Mouse (Mus musculus) midbrain, postnatal 0 days (tissue): ENCODE results near the gene Nudt3. TPM values are rescaled to one million over a fixed set of nuclear protein-coding genes. Genes with fewer than 3 reads are reported as not detected.
A peak's percentile ranks its signal among the peaks of the same experiment; 100 is the strongest.

Experiments
- ATAC-seq: fragments of 200-750 bp; cut with Nextera tagmentation; 2 replicates; pipeline ENCODE4 v1.8.0; 2017; ENCODE audit warnings: moderate number of reproducible peaks, mild to moderate bottlenecking, moderate TSS enrichment, moderate library complexity; ENCODE audit not compliant: low FRiP score
- DNase-seq: peaks from one replicate; pipeline ENCODE4 v3.0.0-alpha.2; 2015; ENCODE audit warnings: low spot score
- H3K27ac ChIP-seq: fragments of 300-500 bp; sonication (generic); 2 replicates; pipeline ENCODE4 v1.5.1; 2014; ENCODE audit warnings: low read depth, mild to moderate bottlenecking, low read length, mixed read lengths
- H3K27me3 ChIP-seq: fragments of 300-500 bp; sonication (generic); 2 replicates; pipeline ENCODE4 v1.6.1; 2014; ENCODE audit warnings: low read length, control low read depth, mixed read lengths; ENCODE audit not compliant: insufficient read depth
- H3K36me3 ChIP-seq: fragments of 300-500 bp; sonication (generic); 2 replicates; pipeline ENCODE4 v1.6.1; 2014; ENCODE audit warnings: low read length, control low read depth, mixed read lengths; ENCODE audit not compliant: insufficient read depth
- H3K4me1 ChIP-seq: fragments of 300-500 bp; sonication (generic); 2 replicates; pipeline ENCODE4 v1.6.1; 2014; ENCODE audit warnings: mild to moderate bottlenecking, control low read depth, antibody characterized with exemption, low read length, mixed read lengths; ENCODE audit not compliant: insufficient read depth
- H3K4me2 ChIP-seq: fragments of 300-500 bp; sonication (generic); 2 replicates; pipeline ENCODE4 v1.6.1; 2014; ENCODE audit warnings: low read depth, mild to moderate bottlenecking, low read length, mixed read lengths; ENCODE audit not compliant: poor library complexity, severe bottlenecking
- H3K4me3 ChIP-seq: fragments of 300-500 bp; sonication (generic); 2 replicates; pipeline ENCODE4 v1.5.1; 2014; ENCODE audit warnings: low read depth, mild to moderate bottlenecking, low read length, moderate library complexity
- H3K9ac ChIP-seq: fragments of 300-500 bp; sonication (generic); replicated peaks from 2 replicates; pipeline ENCODE4 v1.6.1; 2014; ENCODE audit warnings: mild to moderate bottlenecking, low read length, moderate library complexity, mixed read lengths; ENCODE audit not compliant: poor library complexity, severe bottlenecking
- H3K9me3 ChIP-seq: fragments of 300-500 bp; sonication (generic); 2 replicates; pipeline ENCODE4 v1.6.1; 2016; ENCODE audit warnings: low read length, control low read depth
- CTCF ChIP-seq: IDR thresholded peaks from 2 replicates; pipeline ENCODE4 v1.5.1; 2016; ENCODE audit warnings: antibody characterized with exemption, mild to moderate bottlenecking
- WGBS: fragments of 180-500 bp; shearing (Covaris S2); extraction: QIAGEN DNeasy Blood & Tissue Kit; methylation state at CpG from one replicate; pipeline ENCODE4 v1.1.7; 2014; 5-methylcytosine and 5-hydroxymethylcytosine counted together
- polyA plus RNA-seq: library from polyadenylated mRNA; unstranded; fragments of >200 nt; fragmentation: Nextera tagmentation; extraction: Ambion mirVana; gene quantifications from 2 replicates; pipeline ENCODE4 v1.2.1, GENCODE M21; 2015
- total RNA-seq: library from RNA; depleted of rRNA; stranded (reverse); fragments of >200 nt; gene quantifications from 2 replicates; pipeline ENCODE4 v1.2.3, GENCODE M21; 2014

The Nudt3 gene
- total and polyA plus RNA-seq, 2 experiments from 2014 or later: 203 to 280 TPM

DNA sequence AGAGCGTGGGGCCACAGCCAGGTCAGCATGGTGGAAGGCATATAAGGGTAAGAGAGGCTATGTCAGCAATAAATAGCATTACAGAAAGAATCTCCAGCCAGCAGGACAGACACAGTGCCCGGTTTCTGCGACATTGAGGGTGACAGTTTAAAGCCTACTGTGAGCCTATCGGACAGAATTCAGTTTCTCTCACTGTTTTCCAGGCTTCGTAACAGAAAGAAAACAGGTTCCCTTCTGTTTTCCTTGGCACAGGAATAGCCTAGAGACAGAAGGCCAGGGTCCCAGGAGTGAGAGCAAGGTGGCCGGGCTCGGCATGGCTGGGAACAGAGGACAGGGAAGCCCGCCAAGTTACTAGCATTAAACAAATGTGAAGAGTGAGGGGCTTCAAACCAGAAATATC is 43.5 kb downstream of the Nudt3 start:
- peak; percentile 66 for DNase-seq
- Histone ChIP-seq H3K36me3 (peaks cover 39% of the 10 kb centered on the region), H3K9me3 (no peaks in the 10 kb centered on the region), H3K4me3 (no peak overlapping the region), H3K27me3 (no peaks in the 10 kb centered on the region), H3K9ac (no peak overlapping the region), H3K27ac (no peak overlapping the region), H3K4me2 (no peak overlapping the region), H3K4me1 (no peaks in the 10 kb centered on the region)
- TF ChIP-seq CTCF: no peak
- ATAC-seq: no peak
- WGBS: 81% methylated on average over 8 of the region's 8 CpGs

DNA sequence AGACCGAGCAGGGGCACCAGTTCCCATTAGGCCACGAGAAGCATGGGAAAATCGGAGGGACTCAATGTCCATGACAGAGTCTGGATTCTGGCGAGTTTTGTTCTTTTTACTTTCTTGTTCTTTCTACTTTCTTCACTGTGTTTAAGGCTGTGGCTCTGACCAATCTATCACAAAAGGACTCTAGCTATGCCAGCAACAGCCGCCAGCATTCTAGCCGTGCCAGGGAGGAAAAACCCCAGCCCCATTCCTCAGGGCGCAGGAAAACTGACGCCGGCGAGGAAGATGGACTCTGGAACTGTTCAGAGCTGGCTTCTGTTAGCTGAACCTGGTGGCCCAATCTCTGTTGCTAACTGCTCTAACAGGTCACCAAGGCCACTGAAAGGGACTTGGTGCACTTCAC is 44.8 kb downstream of the Nudt3 start:
- no peak for TF ChIP-seq CTCF
- Histone ChIP-seq H3K4me1 (no peaks in the 10 kb centered on the region), H3K36me3 (peaks cover 39% of the 10 kb centered on the region), H3K4me2 (no peak overlapping the region), H3K27me3 (no peaks in the 10 kb centered on the region), H3K9me3 (no peaks in the 10 kb centered on the region), H3K4me3 (no peak overlapping the region), H3K27ac (0 out of 2 replicates have a peak overlapping the region, but pooled peaks have one; percentile 44), H3K9ac (no peak overlapping the region)
- 89% methylated on average over 10 of the region's 10 CpGs for WGBS
- no peak for ATAC-seq
- peak; percentile 58 for DNase-seq

DNA sequence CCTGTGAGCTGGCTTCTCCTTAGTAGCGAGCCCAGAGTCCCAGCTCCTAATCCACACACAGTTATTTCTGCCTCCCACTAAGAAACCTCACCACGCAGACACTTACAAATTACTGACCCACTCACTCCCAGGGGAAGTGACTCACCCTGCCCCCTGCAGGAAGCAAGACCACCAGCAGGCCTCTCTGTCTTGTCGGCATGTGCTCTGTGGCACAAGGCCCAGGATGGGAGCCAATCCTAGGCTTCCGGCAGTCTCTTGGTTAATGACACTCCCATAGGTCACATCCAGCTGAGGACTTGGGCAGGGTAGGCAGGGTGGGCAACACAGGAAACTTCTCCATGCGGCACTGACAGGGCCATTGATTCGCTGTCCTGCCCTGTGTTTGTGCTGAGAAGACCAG is 45.8 kb downstream of the Nudt3 start:
- peak; percentile 46 for DNase-seq
- Histone ChIP-seq H3K4me1 (no peaks in the 10 kb centered on the region), H3K36me3 (peaks cover 31% of the 10 kb centered on the region), H3K27ac (peak overlapping the region; percentile 47; the same call in 1 of the 2 replicates), H3K9me3 (no peaks in the 10 kb centered on the region), H3K4me2 (no peak overlapping the region), H3K27me3 (no peaks in the 10 kb centered on the region), H3K4me3 (no peak overlapping the region), H3K9ac (no peak overlapping the region)
- WGBS: 65% methylated on average over 6 of the region's 6 CpGs
- peak; percentile 61 for TF ChIP-seq CTCF
- ATAC-seq: no peak

DNA sequence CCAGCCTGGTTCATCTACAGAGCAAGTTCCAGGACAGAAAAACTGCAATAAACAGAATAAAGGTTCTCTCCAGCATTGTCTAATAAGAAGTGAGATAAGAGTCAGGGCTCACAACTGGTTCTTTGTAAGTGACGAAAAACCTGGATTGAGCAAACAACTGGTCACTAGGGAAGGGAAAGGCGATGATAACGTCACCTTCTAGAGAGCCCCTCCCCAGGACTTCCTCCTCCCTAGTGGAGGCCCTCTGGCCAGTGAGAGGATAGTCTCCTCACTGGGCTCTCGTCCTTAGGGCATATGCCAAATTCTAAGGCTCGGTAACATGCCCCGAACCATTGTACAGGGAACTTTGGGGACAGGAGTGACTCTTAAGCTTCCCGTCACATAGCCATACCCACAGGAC is 47.2 kb downstream of the Nudt3 start:
- peaks cover 23% of the 10 kb centered on the region for H3K36me3 ChIP-seq
- DNase-seq (no peak), ATAC-seq (no peak)
- no peak overlapping the region for H3K9ac ChIP-seq
- H3K27me3 ChIP-seq: no peaks in the 10 kb centered on the region
- no peaks in the 10 kb centered on the region for H3K4me1 ChIP-seq
- 89% methylated on average over 7 of the region's 7 CpGs for WGBS
- no peak for TF ChIP-seq CTCF
- no peak overlapping the region for H3K27ac ChIP-seq
- H3K4me3 ChIP-seq: no peak overlapping the region
- no peak overlapping the region for H3K4me2 ChIP-seq
- no peaks in the 10 kb centered on the region for H3K9me3 ChIP-seq

DNA sequence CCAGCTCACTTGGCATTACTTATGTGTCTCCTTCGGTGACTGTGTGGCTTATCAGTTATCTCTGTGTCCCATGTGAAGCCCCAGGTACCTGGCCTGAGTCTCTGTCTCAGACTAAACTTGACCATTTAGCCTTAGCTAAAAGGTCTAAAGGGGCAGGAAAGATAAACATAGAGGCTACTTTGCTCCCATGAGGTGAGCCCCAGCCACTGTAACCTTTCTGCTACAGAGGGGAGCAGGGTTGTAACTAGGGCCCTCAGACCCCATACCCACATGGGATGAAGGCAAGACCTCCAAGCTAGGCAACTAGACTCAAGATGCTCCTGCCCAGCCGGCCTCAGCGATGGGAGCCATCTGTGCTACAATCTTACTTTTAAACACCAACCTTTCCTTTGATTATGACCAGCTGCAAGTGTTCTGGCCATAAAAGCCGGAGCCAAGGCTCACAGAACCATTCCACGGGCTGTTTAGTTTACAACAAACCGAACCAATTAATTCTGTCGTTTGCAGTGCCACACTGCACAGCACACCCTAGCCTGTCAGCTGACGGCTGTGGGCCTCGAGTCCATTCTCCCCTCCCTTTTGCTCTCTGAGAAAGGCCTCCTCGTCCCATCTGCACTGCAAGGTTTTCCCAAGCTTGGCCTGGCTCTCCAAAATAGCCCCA is 48.0 kb downstream of the Nudt3 start:
- H3K27me3 ChIP-seq: no peaks in the 10 kb centered on the region
- no peaks in the 10 kb centered on the region for H3K9me3 ChIP-seq
- H3K4me1 ChIP-seq: no peaks in the 10 kb centered on the region
- no peak for TF ChIP-seq CTCF
- no peak overlapping the region for H3K4me2 ChIP-seq
- 83% methylated on average over 10 of the region's 10 CpGs for WGBS
- H3K4me3 ChIP-seq: no peak overlapping the region
- ATAC-seq (no peak), DNase-seq (no peak)
- H3K27ac ChIP-seq: no peak overlapping the region; the same call in 1 of the 2 replicates
- H3K9ac ChIP-seq: no peak overlapping the region
- peaks cover 15% of the 10 kb centered on the region for H3K36me3 ChIP-seq

DNA sequence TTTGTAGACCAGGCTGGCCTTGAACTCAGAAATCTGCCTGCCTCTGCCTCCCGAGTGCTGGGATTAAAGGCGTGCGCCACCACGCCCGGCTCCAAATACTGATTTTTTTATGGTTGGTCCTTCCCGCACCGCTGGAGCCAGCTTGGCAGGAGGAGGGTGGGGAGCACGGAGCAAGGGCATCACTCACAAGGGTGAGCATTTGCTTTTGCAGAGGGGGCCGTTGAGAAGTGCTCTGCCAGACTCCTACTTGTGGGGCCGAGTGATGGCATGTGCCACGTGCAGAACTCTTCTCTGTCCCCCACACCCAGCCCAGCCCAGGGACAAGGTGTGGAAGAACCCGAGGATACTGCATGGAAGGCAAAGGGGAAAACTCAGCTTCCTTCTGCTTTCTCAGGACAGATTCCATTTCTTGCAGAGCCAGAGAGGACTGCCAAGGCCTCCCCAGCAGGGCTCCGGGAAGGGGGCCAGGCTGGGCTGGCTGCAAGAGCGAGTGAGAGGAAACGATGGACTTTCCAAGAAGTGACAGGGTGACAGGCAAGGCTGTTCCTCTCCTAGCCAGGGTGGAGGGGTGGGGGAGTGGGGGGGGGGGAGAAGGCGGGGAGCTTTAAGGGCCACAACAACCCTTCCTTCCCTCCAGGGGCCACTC is 48.7 kb downstream of the Nudt3 start:
- H3K27ac ChIP-seq: no peak overlapping the region
- 86% methylated on average over 15 of the region's 16 CpGs for WGBS
- ATAC-seq (peak; percentile 60; the same call in 1 of the 2 replicates), DNase-seq (peak; percentile 85)
- H3K4me3 ChIP-seq: no peak overlapping the region
- peaks cover 13% of the 10 kb centered on the region for H3K36me3 ChIP-seq
- H3K27me3 ChIP-seq: no peaks in the 10 kb centered on the region
- no peak overlapping the region for H3K4me2 ChIP-seq
- H3K9ac ChIP-seq: no peak overlapping the region
- H3K9me3 ChIP-seq: no peaks in the 10 kb centered on the region
- no peaks in the 10 kb centered on the region for H3K4me1 ChIP-seq
- TF ChIP-seq CTCF: no peak
